Mouse (Mus musculus): ENCODE measurements around the gene Zfp947. TPM values are rescaled to one million over a fixed set of nuclear protein-coding genes. Genes with fewer than 3 reads are reported as not detected.
"Not testable (repeated sequence)": the region's sequence is repeated elsewhere in the genome, so short reads cannot be mapped to it uniquely, and the experiment has no call there.

Gene Zfp947
- total RNA-seq (2015; ENCODE audit: low replicate concordance): not detected in 2 replicates
- not detected in 2 replicates for total RNA-seq (2017; ENCODE audit: low replicate concordance)

- not testable (repeated sequence) for ATAC-seq (replicated peaks; ENCODE audit: low FRiP score, poor library complexity, severe bottlenecking)
These were observed at the start of gene Zfp947 for GRCm38 (mm10) chr17:22165722-22166294. TSS of gene Zfp947 (minus strand) at chr17:22166190.

- ATAC-seq (replicated peaks; ENCODE audit: low FRiP score, poor library complexity, severe bottlenecking): not testable (repeated sequence)
These were observed 686 bp downstream of the Zfp947 start for GRCm38 (mm10) chr17:22165304-22165703.

- ATAC-seq (replicated peaks; ENCODE audit: low FRiP score, poor library complexity, severe bottlenecking): not testable (repeated sequence)
These were observed 12.0 kb downstream of the Zfp947 start for GRCm38 (mm10) chr17:22153951-22154350.

GRCm38 (mm10) chr17:22118770-22119169 lies 47.2 kb downstream of the Zfp947 start:
- no peak for ATAC-seq (replicated peaks; ENCODE audit: low FRiP score, poor library complexity, severe bottlenecking)

Other genes starting within 250 kb of the Zfp947 start
- gene Zfp942, start 203.7 kb downstream of the Zfp947 start, total RNA-seq (2015; ENCODE audit: low replicate concordance): 15.1 and 25.6 TPM in 2 replicates
- gene Zfp942, start 203.7 kb downstream of the Zfp947 start, total RNA-seq (2017; ENCODE audit: low replicate concordance): 10.7 and 12.1 TPM in 2 replicates
- 18.7 and 37.7 TPM in 2 replicates for gene Zfp943, start 203.6 kb downstream of the Zfp947 start, total RNA-seq (2015; ENCODE audit: low replicate concordance)
- gene Zfp943, start 203.6 kb downstream of the Zfp947 start, total RNA-seq (2017; ENCODE audit: low replicate concordance): 19.9 and 21.3 TPM in 2 replicates
- gene Zfp994, start 59.4 kb upstream of the Zfp947 start, total RNA-seq (2015; ENCODE audit: low replicate concordance): 1.7 and 3.6 TPM in 2 replicates
- 0.23 and 1.5 TPM in 2 replicates for gene Zfp994, start 59.4 kb upstream of the Zfp947 start, total RNA-seq (2017; ENCODE audit: low replicate concordance)
- 9.4 and 18.4 TPM in 2 replicates for gene CT030661.1, start 148.6 kb upstream of the Zfp947 start, total RNA-seq (2015; ENCODE audit: low replicate concordance)
- gene CT030661.1, start 148.6 kb upstream of the Zfp947 start, total RNA-seq (2017; ENCODE audit: low replicate concordance): 2.3 and 3.2 TPM in 2 replicates
- 3.6 and 14.7 TPM in 2 replicates for gene Zfp944, start 195.2 kb upstream of the Zfp947 start, total RNA-seq (2015; ENCODE audit: low replicate concordance)
- 11.0 and 11.3 TPM in 2 replicates for gene Zfp944, start 195.2 kb upstream of the Zfp947 start, total RNA-seq (2017; ENCODE audit: low replicate concordance)
- gene Zfp758, start 195.3 kb upstream of the Zfp947 start, total RNA-seq (2015; ENCODE audit: low replicate concordance): 8.6 and 18.0 TPM in 2 replicates
- gene Zfp758, start 195.3 kb upstream of the Zfp947 start, total RNA-seq (2017; ENCODE audit: low replicate concordance): 7.1 and 9.5 TPM in 2 replicates

Measured in erythroid progenitor cell, adult 5-6 weeks (primary cell).